Mouse (Mus musculus) retina, postnatal 1 day (tissue): ENCODE measurements at regions not wholly inside any gene's neighbourhood (a gene's known extent, or its start where the extent isn't known, plus 50 kb on each side); places are given as distances from the start of the nearest gene placed in this dataset.
"Not testable (repeated sequence)": the region's sequence is repeated elsewhere in the genome, so short reads cannot be mapped to it uniquely, and the experiment has no call there.

Source experiments
- DNase-seq: peaks from one replicate; pipeline ENCODE4 v3.0.0-alpha.2; 2012

DNA sequence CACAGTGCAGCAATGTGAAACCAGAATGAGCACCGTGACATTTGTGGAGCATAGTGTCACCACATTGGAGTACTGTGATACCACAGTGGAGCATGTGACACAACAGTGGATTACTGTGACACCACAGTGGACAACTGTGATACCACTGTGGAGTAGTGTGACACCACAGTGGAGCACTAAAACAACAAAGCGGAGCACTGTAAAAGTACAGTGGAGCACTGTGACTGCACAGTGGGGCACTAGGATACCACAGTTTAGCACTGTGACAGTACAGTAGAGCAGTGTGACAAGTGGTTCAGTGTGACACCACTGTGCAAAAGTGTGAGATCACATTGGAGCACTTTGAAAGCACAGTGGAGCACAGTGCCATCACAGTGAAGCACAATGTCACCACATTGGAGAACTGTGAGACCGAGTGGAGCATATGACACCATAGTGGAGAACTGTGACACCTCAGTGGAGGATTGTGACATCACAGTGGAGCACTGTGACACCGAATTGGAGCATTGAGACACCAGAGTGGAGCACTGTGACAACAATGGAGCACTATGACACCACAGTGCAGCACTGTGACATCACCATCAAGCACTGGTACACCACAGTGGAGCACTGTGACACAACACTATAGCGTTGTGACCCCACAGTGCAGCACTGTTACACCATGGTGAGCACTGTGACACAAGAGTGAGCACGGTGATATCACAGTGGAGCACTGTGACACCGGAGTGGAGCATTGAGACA, 86.6 kb upstream of the Vmn1r2 start:
- DNase-seq, result no peak

DNA sequence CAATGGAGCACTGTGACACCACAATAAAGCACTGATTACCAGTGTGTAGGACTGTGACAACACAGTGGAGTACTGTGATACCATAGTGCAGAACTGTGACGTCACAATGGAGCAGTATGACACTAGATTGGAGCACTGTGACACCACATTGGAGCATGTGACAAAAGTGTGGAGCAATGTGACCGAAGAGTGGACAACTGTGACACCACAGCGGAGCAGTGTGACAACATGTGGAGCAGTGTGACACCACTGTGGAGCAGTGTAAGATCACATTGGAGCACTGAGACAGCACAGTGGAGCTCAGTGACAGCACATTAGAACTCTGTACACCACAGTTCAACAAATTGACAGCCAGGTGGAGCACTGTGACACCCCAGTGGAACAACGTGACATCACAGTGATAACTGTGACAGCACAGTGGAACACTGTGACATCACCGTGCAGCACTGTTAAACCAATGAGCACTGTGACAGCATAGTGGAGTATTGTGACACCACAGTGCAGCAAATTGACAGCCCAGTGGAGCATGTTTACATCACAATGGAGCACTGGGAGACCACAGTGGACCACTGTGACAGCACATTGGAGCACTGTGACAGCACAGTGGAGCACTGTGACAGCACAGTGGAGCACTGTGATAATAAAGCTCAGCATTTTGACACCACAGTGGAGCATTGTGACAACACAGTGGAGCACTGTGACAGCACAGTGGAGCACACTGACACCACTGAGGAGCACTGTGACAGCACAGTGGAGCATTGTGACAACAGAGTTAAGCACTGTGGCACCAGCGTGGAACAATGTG, 85.8 kb upstream of the Vmn1r2 start:
- DNase-seq, result no peak

- DNase-seq, result no peak
These were observed 84.9 kb upstream of the Vmn1r2 start for GRCm38 (mm10) chr4:3081953-3082950.

GRCm38 (mm10) chr4:3083161-3084020, 83.7 kb upstream of the Vmn1r2 start:
- no peak for DNase-seq

DNA sequence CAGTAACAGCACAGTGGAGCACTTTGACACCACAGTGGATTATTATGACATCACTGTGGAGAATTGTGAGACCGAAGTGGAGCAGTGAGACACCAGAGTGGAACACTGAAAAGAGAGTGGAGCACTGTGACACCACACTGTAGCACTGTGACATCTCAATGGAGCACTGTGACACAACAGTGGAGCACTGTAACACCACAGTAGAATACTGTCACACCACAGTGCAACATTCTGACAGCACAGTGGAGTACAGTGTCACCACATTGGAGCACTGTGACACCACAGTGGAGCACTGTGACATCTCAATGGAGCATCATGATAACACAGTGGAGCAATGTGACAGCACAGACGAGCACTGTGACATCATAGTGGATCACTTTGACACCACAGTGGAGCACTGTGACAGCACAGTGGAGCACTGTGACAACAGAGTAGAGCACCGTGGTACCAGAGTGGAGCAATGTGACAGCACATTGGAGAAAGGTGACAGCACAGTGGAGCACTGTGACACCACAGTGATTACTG, 83.0 kb upstream of the Vmn1r2 start:
- DNase-seq, result no peak

GRCm38 (mm10) chr4:3085456-3086448, 81.4 kb upstream of the Vmn1r2 start:
- peak; percentile 11 for DNase-seq

DNA sequence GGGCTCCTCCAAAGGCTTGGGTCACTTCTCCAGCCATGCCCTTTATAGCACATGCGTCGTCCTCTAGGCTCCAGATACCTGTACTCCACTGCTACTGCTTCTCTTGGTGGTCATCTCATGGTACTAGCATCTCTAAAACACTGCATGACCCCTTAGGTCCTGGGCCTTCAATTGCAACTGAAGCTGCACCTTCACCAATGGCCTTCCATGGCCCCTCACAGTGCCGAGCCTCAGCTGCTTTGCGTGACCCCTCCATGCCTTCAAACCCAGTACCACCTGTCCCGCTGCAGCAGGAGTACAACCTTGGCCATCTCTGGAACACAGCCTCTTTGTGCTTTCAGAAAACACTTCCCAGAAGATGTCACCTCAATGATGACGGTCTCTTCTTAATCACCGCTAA, 79.5 kb upstream of the Vmn1r2 start:
- not testable (repeated sequence) for DNase-seq

GRCm38 (mm10) chr4:3089567-3090377, 77.3 kb upstream of the Vmn1r2 start:
- DNase-seq, result peak; percentile 8

- peak; percentile 9 for DNase-seq
These were observed 76.8 kb upstream of the Vmn1r2 start for GRCm38 (mm10) chr4:3090378-3090735.

DNA sequence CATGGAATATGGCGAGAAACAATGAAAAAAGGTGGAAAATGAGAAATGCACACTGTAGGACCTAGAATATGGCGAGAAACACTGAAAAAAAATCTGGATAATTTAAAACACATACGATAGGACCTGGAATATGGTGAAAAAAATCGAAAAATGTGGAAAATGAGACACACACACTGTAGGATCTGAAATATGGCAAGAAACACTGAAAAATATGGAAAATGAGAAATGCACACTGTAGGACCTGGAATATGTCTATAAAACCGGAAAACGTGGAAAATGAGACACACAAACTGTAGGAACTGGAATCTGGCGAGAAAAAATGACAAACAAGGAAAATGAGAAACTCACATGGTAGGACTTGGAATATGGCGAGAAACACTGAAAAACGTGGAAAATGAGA, 76.4 kb upstream of the Vmn1r2 start:
- DNase-seq, result peak; percentile 1
